Mouse (Mus musculus) heart, adult 8-10 months (tissue): Measurements from ENCODE around the gene Sfn. TPM values are rescaled to one million over a fixed set of nuclear protein-coding genes. Genes with fewer than 3 reads are reported as not detected.
"Not testable (repeated sequence)": the region's sequence is repeated elsewhere in the genome, so short reads cannot be mapped to it uniquely, and the experiment has no call there.

Experiments
- DNase-seq: peaks from one replicate; pipeline ENCODE4 v3.0.0; 2022; ENCODE audit warnings: low spot score
- total RNA-seq, 4 experiments: library from RNA; stranded (reverse); gene quantifications; 2 replicates each; pipeline ENCODE4 v1.2.4; 2022

Gene Sfn
- 1 to 10 TPM in 3 of 4 experiments, under 1 TPM in 1; 0.88 to 1.6 (median 1.1) TPM for total RNA-seq

- DNase-seq: no peak
Measured at GRCm38 (mm10) chr4:133601721-133602218, at the start of gene Sfn. Gene Sfn (minus strand): TSS chr4:133602168.

GRCm38 (mm10) chr4:133651445-133651844 is 49.5 kb upstream of the Sfn start:
- DNase-seq: no peak

- peak; percentile 88 for DNase-seq
Measured at GRCm38 (mm10) chr4:133649989-133650699, 48.2 kb upstream of the Sfn start, which contains the start of gene Zdhhc18. Gene Zdhhc18 (minus strand): TSS chr4:133650154.

GRCm38 (mm10) chr4:133649464-133649863 is 47.5 kb upstream of the Sfn start:
- DNase-seq: not testable (repeated sequence)

- no peak for DNase-seq
Measured at GRCm38 (mm10) chr4:133645680-133646079, 43.7 kb upstream of the Sfn start.

GRCm38 (mm10) chr4:133645195-133645594 is 43.2 kb upstream of the Sfn start:
- no peak for DNase-seq

- no peak for DNase-seq
Measured at GRCm38 (mm10) chr4:133634043-133634410, 32.1 kb upstream of the Sfn start.

GRCm38 (mm10) chr4:133633332-133634042 is 31.5 kb upstream of the Sfn start:
- peak; percentile 84 for DNase-seq

- DNase-seq: no peak
Measured at GRCm38 (mm10) chr4:133632483-133633327, 30.7 kb upstream of the Sfn start.

- DNase-seq: peak; percentile 32
Measured at GRCm38 (mm10) chr4:133631769-133632411, 29.9 kb upstream of the Sfn start.

- DNase-seq: peak; percentile 44
Measured at GRCm38 (mm10) chr4:133631071-133631768, 29.3 kb upstream of the Sfn start.

GRCm38 (mm10) chr4:133630326-133630920 is 28.5 kb upstream of the Sfn start:
- DNase-seq: no peak

GRCm38 (mm10) chr4:133629191-133629590 is 27.2 kb upstream of the Sfn start:
- DNase-seq: no peak

GRCm38 (mm10) chr4:133628517-133628916 is 26.5 kb upstream of the Sfn start:
- no peak for DNase-seq

- DNase-seq: no peak
Measured at GRCm38 (mm10) chr4:133627039-133627438, 25.1 kb upstream of the Sfn start.

GRCm38 (mm10) chr4:133626621-133627020 is 24.7 kb upstream of the Sfn start:
- no peak for DNase-seq

GRCm38 (mm10) chr4:133626221-133626620 is 24.3 kb upstream of the Sfn start:
- DNase-seq: no peak

GRCm38 (mm10) chr4:133625621-133626071 is 23.7 kb upstream of the Sfn start:
- peak; percentile 80 for DNase-seq

- DNase-seq: no peak
Measured at GRCm38 (mm10) chr4:133624830-133625229, 22.9 kb upstream of the Sfn start.

- DNase-seq: no peak
Measured at GRCm38 (mm10) chr4:133622161-133622695, 20.3 kb upstream of the Sfn start.
